Mouse (Mus musculus) cerebellum, adult 9-10 months (tissue): Measurements from ENCODE around the gene Cylc2.

Experiments used
- DNase-seq: peaks from one replicate; pipeline ENCODE4 v3.0.0; 2022

Cylc2 gene

GRCm38 (mm10) chr4:51216378-51216777, at the start of gene Cylc2:
Gene Cylc2, plus strand, starts transcription at chr4:51216678.
- no peak for DNase-seq
